Mouse (Mus musculus): ENCODE data around the gene Ube2s. TPM values are rescaled to one million over a fixed set of nuclear protein-coding genes. Genes with fewer than 3 reads are reported as not detected.

Gene Ube2s
- polyA plus RNA-seq, 1 experiment from 2014 or later, result 472 TPM

- H3K27me3 ChIP-seq (replicated peaks; ENCODE audit: control insufficient read depth, insufficient read depth, low read length), result 0 out of 2 replicates have a peak, but pooled peaks cover 4% of the 10 kb centered on the region
- 0 out of 2 replicates have a peak, but pooled peaks cover 4% of the 10 kb centered on the region for H3K4me1 ChIP-seq (ENCODE audit: control insufficient read depth, insufficient read depth, low read length)
- no peaks in the 10 kb centered on the region for H3K9me3 ChIP-seq (replicated peaks; ENCODE audit: control insufficient read depth, low read length)
- H3K4me2 ChIP-seq (ENCODE audit: low read length), result peak within 1 kb of the TSS; percentile 80
- 2% methylated on average over 54 of the region's 54 CpGs for WGBS
- peak; percentile 92 for ATAC-seq
- H3K27ac ChIP-seq (ENCODE audit: low read depth, low read length), result peak within 1 kb of the TSS; percentile 80
- H3K36me3 ChIP-seq (ENCODE audit: control insufficient read depth, insufficient read depth, low read length), result peaks cover 35% of the 10 kb centered on the region
- H3K4me3 ChIP-seq (ENCODE audit: low read depth, low read length), result peak within 1 kb of the TSS; percentile 63
- peak within 1 kb of the TSS; percentile 87 for H3K9ac ChIP-seq (ENCODE audit: low read length)
- peak; percentile 99 for DNase-seq (ENCODE audit: low spot score)
These were observed 19.8 kb downstream of the Ube2s start, which contains the start of gene Rpl28 for GRCm38 (mm10) chr7:4792278-4793212. Gene Rpl28, plus strand, starts transcription at chr7:4792874.

GRCm38 (mm10) chr7:4789436-4789935, 22.9 kb downstream of the Ube2s start, which contains the start of gene Tmem238:
Gene Tmem238, minus strand, starts transcription at chr7:4789656.
- Histone ChIP-seq H3K27ac (ENCODE audit: low read depth, low read length) (0 out of 2 replicates have a peak within 1 kb of the TSS, but pooled peaks have one; percentile 5), H3K4me3 (ENCODE audit: low read depth, low read length) (peak within 1 kb of the TSS; percentile 54), H3K9ac (ENCODE audit: low read length) (peak within 1 kb of the TSS; percentile 79), H3K27me3 (replicated peaks; ENCODE audit: control insufficient read depth, insufficient read depth, low read length) (0 out of 2 replicates have a peak, but pooled peaks cover 4% of the 10 kb centered on the region), H3K4me1 (ENCODE audit: control insufficient read depth, insufficient read depth, low read length) (0 out of 2 replicates have a peak, but pooled peaks cover 4% of the 10 kb centered on the region), H3K9me3 (replicated peaks; ENCODE audit: control insufficient read depth, low read length) (no peaks in the 10 kb centered on the region), H3K36me3 (ENCODE audit: control insufficient read depth, insufficient read depth, low read length) (peaks cover 9% of the 10 kb centered on the region), H3K4me2 (ENCODE audit: low read length) (peak within 1 kb of the TSS; percentile 92)
- WGBS, result 8% methylated on average over 40 of the region's 40 CpGs
- peak; percentile 2; the same call in 1 of the 2 replicates for ATAC-seq
- no peak for DNase-seq (ENCODE audit: low spot score)

GRCm38 (mm10) chr7:4788499-4789435, 23.6 kb downstream of the Ube2s start:
- WGBS, result 2% methylated on average over 60 of the region's 64 CpGs
- H3K4me1 ChIP-seq (ENCODE audit: control insufficient read depth, insufficient read depth, low read length), result 0 out of 2 replicates have a peak, but pooled peaks cover 3% of the 10 kb centered on the region
- H3K27ac ChIP-seq (ENCODE audit: low read depth, low read length), result 0 out of 2 replicates have a peak overlapping the region, but pooled peaks have one; percentile 5
- DNase-seq (ENCODE audit: low spot score) (peak; percentile 57), ATAC-seq (peak; percentile 47)
- peaks cover 2% of the 10 kb centered on the region; the same call in 1 of the 2 replicates for H3K36me3 ChIP-seq (ENCODE audit: control insufficient read depth, insufficient read depth, low read length)
- H3K9me3 ChIP-seq (replicated peaks; ENCODE audit: control insufficient read depth, low read length), result no peaks in the 10 kb centered on the region
- H3K9ac ChIP-seq (ENCODE audit: low read length), result peak overlapping the region; percentile 79
- H3K4me2 ChIP-seq (ENCODE audit: low read length), result peak overlapping the region; percentile 92
- H3K27me3 ChIP-seq (replicated peaks; ENCODE audit: control insufficient read depth, insufficient read depth, low read length), result 0 out of 2 replicates have a peak, but pooled peaks cover 4% of the 10 kb centered on the region
- H3K4me3 ChIP-seq (ENCODE audit: low read depth, low read length), result peak overlapping the region; percentile 54

GRCm38 (mm10) chr7:4783667-4784268, 28.6 kb downstream of the Ube2s start:
- H3K27me3 ChIP-seq (replicated peaks; ENCODE audit: control insufficient read depth, insufficient read depth, low read length), result no peaks in the 10 kb centered on the region; the same call in 1 of the 2 replicates
- 86% methylated on average over 14 of the region's 14 CpGs for WGBS
- H3K4me1 ChIP-seq (ENCODE audit: control insufficient read depth, insufficient read depth, low read length), result no peaks in the 10 kb centered on the region
- DNase-seq (ENCODE audit: low spot score) (no peak), ATAC-seq (no peak)
- H3K4me3 ChIP-seq (ENCODE audit: low read depth, low read length), result no peak overlapping the region
- H3K36me3 ChIP-seq (ENCODE audit: control insufficient read depth, insufficient read depth, low read length), result no peaks in the 10 kb centered on the region
- no peak overlapping the region for H3K9ac ChIP-seq (ENCODE audit: low read length)
- H3K9me3 ChIP-seq (replicated peaks; ENCODE audit: control insufficient read depth, low read length), result no peaks in the 10 kb centered on the region
- H3K27ac ChIP-seq (ENCODE audit: low read depth, low read length), result no peak overlapping the region
- H3K4me2 ChIP-seq (ENCODE audit: low read length), result no peak overlapping the region

GRCm38 (mm10) chr7:4782759-4783158, 29.6 kb downstream of the Ube2s start, which contains the start of the genes Il11 and Tmem190:
Gene Il11, minus strand, starts transcription at chr7:4782859.
Gene Tmem190, plus strand, starts transcription at chr7:4782937.
- Histone ChIP-seq H3K27me3 (replicated peaks; ENCODE audit: control insufficient read depth, insufficient read depth, low read length) (peaks cover 10% of the 10 kb centered on the region), H3K4me1 (ENCODE audit: control insufficient read depth, insufficient read depth, low read length) (no peaks in the 10 kb centered on the region), H3K9me3 (replicated peaks; ENCODE audit: control insufficient read depth, low read length) (no peaks in the 10 kb centered on the region), H3K27ac (ENCODE audit: low read depth, low read length) (no peak within 1 kb of the TSS), H3K9ac (ENCODE audit: low read length) (no peak within 1 kb of the TSS), H3K36me3 (ENCODE audit: control insufficient read depth, insufficient read depth, low read length) (no peaks in the 10 kb centered on the region), H3K4me3 (ENCODE audit: low read depth, low read length) (no peak within 1 kb of the TSS), H3K4me2 (ENCODE audit: low read length) (no peak within 1 kb of the TSS)
- DNase-seq (ENCODE audit: low spot score) (no peak), ATAC-seq (no peak)
- 81% methylated on average over 2 of the region's 2 CpGs for WGBS

GRCm38 (mm10) chr7:4782130-4782529, 30.3 kb downstream of the Ube2s start:
- Histone ChIP-seq H3K4me3 (ENCODE audit: low read depth, low read length) (no peak overlapping the region), H3K4me1 (ENCODE audit: control insufficient read depth, insufficient read depth, low read length) (0 out of 2 replicates have a peak, but pooled peaks cover under 1% of the 10 kb centered on the region), H3K36me3 (ENCODE audit: control insufficient read depth, insufficient read depth, low read length) (no peaks in the 10 kb centered on the region), H3K9ac (ENCODE audit: low read length) (no peak overlapping the region), H3K27me3 (replicated peaks; ENCODE audit: control insufficient read depth, insufficient read depth, low read length) (peaks cover 16% of the 10 kb centered on the region), H3K4me2 (ENCODE audit: low read length) (no peak overlapping the region), H3K9me3 (replicated peaks; ENCODE audit: control insufficient read depth, low read length) (no peaks in the 10 kb centered on the region), H3K27ac (ENCODE audit: low read depth, low read length) (no peak overlapping the region)
- ATAC-seq (no peak), DNase-seq (ENCODE audit: low spot score) (no peak)
- WGBS, result 56% methylated on average over 3 of the region's 3 CpGs

GRCm38 (mm10) chr7:4779921-4780320, 32.5 kb downstream of the Ube2s start:
- ATAC-seq (no peak), DNase-seq (ENCODE audit: low spot score) (no peak)
- Histone ChIP-seq H3K4me1 (ENCODE audit: control insufficient read depth, insufficient read depth, low read length) (0 out of 2 replicates have a peak, but pooled peaks cover 3% of the 10 kb centered on the region), H3K27me3 (replicated peaks; ENCODE audit: control insufficient read depth, insufficient read depth, low read length) (peaks cover 35% of the 10 kb centered on the region), H3K9ac (ENCODE audit: low read length) (no peak overlapping the region), H3K4me3 (ENCODE audit: low read depth, low read length) (no peak overlapping the region), H3K9me3 (replicated peaks; ENCODE audit: control insufficient read depth, low read length) (no peaks in the 10 kb centered on the region), H3K27ac (ENCODE audit: low read depth, low read length) (no peak overlapping the region), H3K4me2 (ENCODE audit: low read length) (no peak overlapping the region), H3K36me3 (ENCODE audit: control insufficient read depth, insufficient read depth, low read length) (no peaks in the 10 kb centered on the region)
- 39% methylated on average over 5 of the region's 5 CpGs for WGBS

Measured in forebrain, embryonic 14.5 days (tissue).